Mouse (Mus musculus): ENCODE results near the gene Tfg. TPM values are rescaled to one million over a fixed set of nuclear protein-coding genes. Genes with fewer than 3 reads are reported as not detected.

Gene Tfg
- total RNA-seq (2021), result 10 to 100 TPM; 41.1 to 41.5 TPM
- long read RNA-seq, experiment 1, transcript Tfg-201 (8 exons, 1,945 nt), result major isoform, 58 of 72 reads
- long read RNA-seq, experiment 1, partial matches to known transcripts, result 3 of 72 reads
- long read RNA-seq, experiment 1, other reads (novel, unspliced or antisense), result 11 of 72 reads
- long read RNA-seq, experiment 2, transcript Tfg-201 (8 exons, 1,945 nt), result major isoform, 58 of 72 reads
- long read RNA-seq, experiment 2, partial matches to known transcripts, result 0 of 72 reads
- long read RNA-seq, experiment 2, other reads (novel, unspliced or antisense), result 14 of 72 reads

GRCm38 (mm10) chr16:56717224-56718200 is at the start of gene Tfg:
Gene Tfg (minus strand): TSS chr16:56717450.
- peak; percentile 99 for DNase-seq (ENCODE audit: low spot score)

- DNase-seq (ENCODE audit: low spot score), result no peak
These were observed 11.8 kb upstream of the Tfg start for GRCm38 (mm10) chr16:56729060-56729459.

- no peak for DNase-seq (ENCODE audit: low spot score)
These were observed 7.7 kb upstream of the Tfg start for GRCm38 (mm10) chr16:56724927-56725326.

- no peak for DNase-seq (ENCODE audit: low spot score)
These were observed 5.1 kb upstream of the Tfg start for GRCm38 (mm10) chr16:56722357-56722756.

- no peak for DNase-seq (ENCODE audit: low spot score)
These were observed 1.8 kb upstream of the Tfg start for GRCm38 (mm10) chr16:56719031-56719430.

- peak; percentile 16 for DNase-seq (ENCODE audit: low spot score)
These were observed 582 bp downstream of the Tfg start for GRCm38 (mm10) chr16:56716557-56717179.

GRCm38 (mm10) chr16:56715608-56716007 is 1.6 kb downstream of the Tfg start:
- no peak for DNase-seq (ENCODE audit: low spot score)

- DNase-seq (ENCODE audit: low spot score), result no peak
These were observed 7.2 kb downstream of the Tfg start for GRCm38 (mm10) chr16:56710071-56710470.

- DNase-seq (ENCODE audit: low spot score), result no peak
These were observed 11.5 kb downstream of the Tfg start for GRCm38 (mm10) chr16:56705731-56706130.

- DNase-seq (ENCODE audit: low spot score), result no peak
These were observed 16.4 kb downstream of the Tfg start for GRCm38 (mm10) chr16:56700898-56701297.

GRCm38 (mm10) chr16:56696448-56696847 is 20.8 kb downstream of the Tfg start:
- DNase-seq (ENCODE audit: low spot score), result no peak

- no peak for DNase-seq (ENCODE audit: low spot score)
These were observed 26.5 kb downstream of the Tfg start for GRCm38 (mm10) chr16:56690715-56691114.

- DNase-seq (ENCODE audit: low spot score), result no peak
These were observed 30.5 kb downstream of the Tfg start for GRCm38 (mm10) chr16:56686747-56687146.

GRCm38 (mm10) chr16:56681010-56681645 is 36.1 kb downstream of the Tfg start:
- no peak for DNase-seq (ENCODE audit: low spot score)

- DNase-seq (ENCODE audit: low spot score), result peak; percentile 23
These were observed 40.1 kb downstream of the Tfg start for GRCm38 (mm10) chr16:56677146-56677545.

- DNase-seq (ENCODE audit: low spot score), result no peak
These were observed 43.8 kb downstream of the Tfg start for GRCm38 (mm10) chr16:56673420-56673819.

GRCm38 (mm10) chr16:56670941-56671340 is 46.3 kb downstream of the Tfg start:
- peak; percentile 55 for DNase-seq (ENCODE audit: low spot score)

GRCm38 (mm10) chr16:56669520-56669919 is 47.7 kb downstream of the Tfg start:
- no peak for DNase-seq (ENCODE audit: low spot score)

GRCm38 (mm10) chr16:56658866-56659265 is 58.4 kb downstream of the Tfg start:
- DNase-seq (ENCODE audit: low spot score), result no peak

GRCm38 (mm10) chr16:56655193-56655910 is 61.9 kb downstream of the Tfg start:
- no peak for DNase-seq (ENCODE audit: low spot score)
